Mouse (Mus musculus): ENCODE results near the gene Akap9. TPM values are rescaled to one million over a fixed set of nuclear protein-coding genes. Genes with fewer than 3 reads are reported as not detected.

Akap9 gene
- polyA plus RNA-seq (2012; ENCODE audit: low replicate concordance) = 42.5 and 74.7 TPM in 2 replicates

GRCm38 (mm10) chr5:3927801-3928689 lies at the start of gene Akap9:
Akap9 (plus strand) TSS chr5:3928054.

GRCm38 (mm10) chr5:3893459-3894293 lies 34.2 kb upstream of the Akap9 start, which contains the start of gene Mterf1a:
Mterf1a (minus strand) TSS chr5:3893933.

GRCm38 (mm10) chr5:4104341-4105040 lies 176.6 kb downstream of the Akap9 start, which contains the start of gene Cyp51:
Cyp51 (minus strand) TSS chr5:4104746.

Other genes with a start within 250 kb of the Akap9 start
- 10.9 and 15.7 TPM in 2 replicates for gene Ankib1, start 125.1 kb upstream of the Akap9 start, polyA plus RNA-seq (2012; ENCODE audit: low replicate concordance)
- gene Krit1, start 124.9 kb upstream of the Akap9 start, polyA plus RNA-seq (2012; ENCODE audit: low replicate concordance) = 7.4 TPM in 2 replicates
- gene Lrrd1, start 82.9 kb upstream of the Akap9 start, polyA plus RNA-seq (2012; ENCODE audit: low replicate concordance) = 0.07 TPM in 1 of 2 replicates, not detected in the other
- 0.61 and 0.73 TPM in 2 replicates for gene Mterf1a, start 34.1 kb upstream of the Akap9 start, polyA plus RNA-seq (2012; ENCODE audit: low replicate concordance)
- 20.6 and 21.3 TPM in 2 replicates for gene Cyp51, start 176.7 kb downstream of the Akap9 start, polyA plus RNA-seq (2012; ENCODE audit: low replicate concordance)

Measured in hematopoietic multipotent progenitor cell, adult 10-12 weeks (in vitro differentiated cells).